In genomic region chr10:67802156-67802555, GRCm38 (mm10) we compare ENCODE assay signal across 23 mouse cellular contexts.
"Had no signal": no experiment of that assay in that cellular context is flagged by ENCODE, and none has a peak within 500 bp of the region (broad histone marks: within the 10 kb centered on the region; RNA-seq: fewer than 3 reads in every experiment).

No protein-coding gene starts in this region.

- H3K27me3 ChIP-seq: intestine, embryonic 15.5 days; kidney, embryonic 15.5 days; limb, embryonic 12.5 days; limb, embryonic 15.5 days; midbrain, embryonic 12.5 days; midbrain, embryonic 15.5 days; neural tube, embryonic 12.5 days; neural tube, embryonic 15.5 days; stomach, embryonic 15.5 days had no signal

- H3K4me1 ChIP-seq: intestine, embryonic 15.5 days; limb, embryonic 12.5 days; limb, embryonic 15.5 days; midbrain, embryonic 15.5 days; neural tube, embryonic 15.5 days; stomach, embryonic 15.5 days had no signal

- H3K27ac ChIP-seq: intestine, embryonic 15.5 days; kidney, embryonic 15.5 days; left cerebral cortex, adult 2 months; limb, embryonic 12.5 days; limb, embryonic 15.5 days; midbrain, embryonic 12.5 days; midbrain, embryonic 15.5 days; neural tube, embryonic 12.5 days; neural tube, embryonic 15.5 days; stomach, embryonic 15.5 days had no signal

- H3K4me3 ChIP-seq: intestine, embryonic 15.5 days; kidney, embryonic 15.5 days; left cerebral cortex, adult 2 months; limb, embryonic 12.5 days; limb, embryonic 15.5 days; midbrain, embryonic 12.5 days; midbrain, embryonic 15.5 days; neural tube, embryonic 12.5 days; neural tube, embryonic 15.5 days; stomach, embryonic 15.5 days had no signal

- DNase-seq: kidney, adult 11 months; kidney, adult 8-10 months; kidney, postnatal 10 days; kidney, postnatal 36 days; layer of hippocampus, postnatal 36 days; lung, adult 2 months; right cerebral cortex, adult 18-20 months; right cerebral cortex, postnatal 14 days; spleen, adult 18-20 months; thymus, adult 2 months; thymus, postnatal 14 days; thymus, postnatal 4 days had no signal

- ATAC-seq: intestine, embryonic 15.5 days; midbrain, embryonic 15.5 days had no signal

- H3K9me3 ChIP-seq: intestine, embryonic 15.5 days; kidney, embryonic 15.5 days; limb, embryonic 12.5 days; limb, embryonic 15.5 days; midbrain, embryonic 12.5 days; midbrain, embryonic 15.5 days; neural tube, embryonic 12.5 days; neural tube, embryonic 15.5 days; stomach, embryonic 15.5 days had no signal

- H3K4me2 ChIP-seq: intestine, embryonic 15.5 days; kidney, embryonic 15.5 days; limb, embryonic 12.5 days; limb, embryonic 15.5 days; liver, embryonic 11.5 days; midbrain, embryonic 12.5 days; midbrain, embryonic 15.5 days; neural tube, embryonic 12.5 days; neural tube, embryonic 15.5 days; stomach, embryonic 15.5 days had no signal

- H3K36me3 ChIP-seq: intestine, embryonic 15.5 days; kidney, embryonic 15.5 days; limb, embryonic 12.5 days; limb, embryonic 15.5 days; midbrain, embryonic 12.5 days; midbrain, embryonic 15.5 days; neural tube, embryonic 12.5 days; neural tube, embryonic 15.5 days; stomach, embryonic 15.5 days had no signal

- H3K9ac ChIP-seq: intestine, embryonic 15.5 days; kidney, embryonic 15.5 days; limb, embryonic 12.5 days; limb, embryonic 15.5 days; midbrain, embryonic 12.5 days; midbrain, embryonic 15.5 days; neural tube, embryonic 12.5 days; neural tube, embryonic 15.5 days; stomach, embryonic 15.5 days had no signal
